Mouse (Mus musculus) lung, postnatal 10 days (tissue): ENCODE results near the gene Itgb5.
A peak's percentile ranks its signal among the peaks of the same experiment; 100 is the strongest.

Experiments
- DNase-seq: peaks from one replicate; pipeline ENCODE4 v3.0.0; 2021

Itgb5 gene

GRCm38 (mm10) chr16:33942341-33942740 is 112.9 kb downstream of the Itgb5 start:
- peak; percentile 84 for DNase-seq

DNA sequence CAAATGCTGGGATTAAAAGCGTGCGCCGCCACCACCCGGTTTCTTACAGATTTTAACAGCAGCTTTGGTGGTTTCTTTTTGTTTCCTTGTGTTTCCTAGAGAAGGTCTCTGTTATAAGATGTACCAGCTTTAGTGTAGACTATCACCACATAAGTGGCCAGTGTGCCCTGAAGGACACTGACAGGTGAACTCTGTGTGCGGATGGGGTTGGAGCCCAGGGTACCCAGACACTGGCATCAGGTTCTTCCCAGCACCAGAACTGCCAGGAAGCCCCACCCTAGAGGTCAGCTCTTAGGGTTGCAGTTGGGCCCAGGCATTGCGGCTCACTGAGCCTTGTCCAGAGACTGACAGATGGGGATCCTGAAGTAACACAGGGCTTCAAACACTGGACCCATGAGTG is 113.9 kb downstream of the Itgb5 start:
- no peak for DNase-seq

GRCm38 (mm10) chr16:33944126-33944525 is 114.7 kb downstream of the Itgb5 start:
- no peak for DNase-seq

DNA sequence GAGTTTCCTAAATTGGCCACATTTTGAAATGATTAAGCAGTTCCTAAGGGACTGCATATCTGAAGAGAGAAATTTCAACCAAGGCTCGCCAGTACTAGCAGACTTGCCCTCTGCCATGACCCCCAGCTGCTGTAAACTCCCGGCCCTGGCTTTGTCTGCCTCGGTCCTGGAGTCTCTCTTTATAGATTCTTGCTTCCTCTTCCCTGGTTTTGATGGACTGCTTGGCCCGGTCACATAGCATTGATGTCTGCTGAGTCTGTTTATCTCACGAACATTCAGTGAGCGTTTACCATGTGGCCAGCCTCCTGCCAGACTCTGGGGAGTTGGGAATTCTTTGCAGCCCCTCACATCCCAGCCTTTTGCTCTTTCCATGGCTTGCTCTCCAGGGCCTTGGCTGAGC is 115.3 kb downstream of the Itgb5 start:
- DNase-seq, result peak; percentile 60

GRCm38 (mm10) chr16:33946021-33946420 is 116.6 kb downstream of the Itgb5 start:
- no peak for DNase-seq

- DNase-seq, result no peak
Measured at GRCm38 (mm10) chr16:33947664-33948571, 118.5 kb downstream of the Itgb5 start.

- no peak for DNase-seq
Measured at GRCm38 (mm10) chr16:33950386-33950785, 120.9 kb downstream of the Itgb5 start.

- DNase-seq, result peak; percentile 91
Measured at GRCm38 (mm10) chr16:33950830-33951229, 121.4 kb downstream of the Itgb5 start.

- DNase-seq, result no peak
Measured at GRCm38 (mm10) chr16:33953008-33953407, 123.5 kb downstream of the Itgb5 start.

- no peak for DNase-seq
Measured at GRCm38 (mm10) chr16:33954793-33955192, 125.3 kb downstream of the Itgb5 start.

DNA sequence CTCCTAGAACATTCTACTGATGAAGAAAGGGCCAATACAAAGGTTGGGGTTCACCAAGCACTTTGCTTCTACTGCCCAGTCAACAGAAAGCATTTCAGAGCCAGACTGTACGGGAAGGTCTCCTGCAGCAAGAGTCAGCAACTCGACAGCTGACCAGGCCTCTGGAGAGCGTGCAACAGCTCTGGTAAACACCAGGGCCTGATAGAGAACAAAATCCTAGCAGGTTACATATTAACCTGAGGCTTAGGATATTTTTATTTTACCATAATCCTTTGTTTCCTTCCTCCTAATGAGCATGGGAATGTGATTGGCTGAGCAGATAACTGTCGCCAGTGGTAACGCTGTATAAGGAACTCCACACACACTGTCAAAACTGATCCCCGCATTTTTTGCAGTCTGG is 134.0 kb downstream of the Itgb5 start:
- no peak for DNase-seq

DNA sequence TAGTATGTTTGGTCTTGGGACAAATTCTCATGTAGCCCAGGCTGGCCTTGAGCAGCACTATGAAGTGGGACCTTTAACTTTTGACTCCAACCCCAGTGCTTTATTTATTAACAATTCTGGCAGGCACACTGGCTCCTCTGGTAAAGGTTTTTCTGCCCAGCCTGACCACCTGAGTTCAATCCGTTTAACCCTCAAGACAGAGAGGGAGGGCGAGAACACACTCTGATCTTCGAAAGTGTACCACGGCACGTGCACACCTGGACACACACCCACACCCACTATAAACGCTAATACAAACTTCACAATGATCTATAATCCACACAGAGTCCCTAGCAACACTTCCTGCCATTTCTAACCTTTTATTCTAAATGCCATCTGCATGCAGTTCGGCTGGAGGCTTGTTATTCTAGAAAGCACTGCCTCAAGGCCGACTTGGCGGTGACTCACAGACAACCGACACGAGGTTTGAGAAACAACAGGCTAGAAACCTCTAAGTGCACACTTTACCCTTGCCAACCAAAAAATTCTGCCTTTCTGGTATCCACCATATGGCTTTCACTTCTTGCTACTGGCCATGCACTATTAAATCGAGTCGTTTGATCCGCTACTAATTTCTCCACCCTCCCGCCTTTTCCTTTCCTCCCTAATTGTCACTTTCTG is 136.5 kb downstream of the Itgb5 start:
- DNase-seq, result no peak

DNA sequence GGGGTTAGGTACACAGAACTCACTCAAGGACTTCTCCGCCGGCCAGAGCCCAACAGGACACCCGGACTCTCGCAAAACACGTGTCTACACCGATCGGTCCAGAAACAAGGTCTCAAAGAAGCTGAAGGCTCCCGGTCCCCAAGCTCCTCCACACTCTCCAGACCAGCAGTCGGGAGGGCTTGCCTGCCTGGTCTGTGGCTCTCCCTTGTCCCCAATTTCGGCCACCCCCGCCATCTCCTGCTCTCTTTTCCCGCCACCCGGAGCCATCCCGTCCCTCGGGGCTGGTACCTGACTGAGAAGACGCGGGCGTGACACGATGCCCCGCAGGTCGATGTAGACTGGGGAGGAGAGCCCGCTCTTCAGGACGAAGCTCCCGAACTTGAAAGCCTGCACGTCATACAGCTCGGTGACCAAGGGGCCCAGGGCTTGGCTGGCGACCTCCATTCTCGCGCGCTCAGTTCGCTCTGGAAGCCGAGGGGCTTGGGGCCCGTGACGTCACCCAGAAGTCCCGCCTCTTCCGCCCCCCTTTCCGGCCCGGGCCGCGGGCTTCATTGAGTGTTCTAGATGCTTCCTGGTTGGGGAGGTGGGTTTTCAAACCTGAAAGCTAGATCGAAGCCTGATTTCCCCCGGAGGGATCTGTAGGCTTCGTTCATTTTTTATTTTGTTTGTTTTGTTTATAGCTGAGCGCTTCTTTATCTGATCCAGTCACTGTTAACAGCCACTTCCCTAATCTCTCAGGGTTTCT is 137.2 kb downstream of the Itgb5 start, which contains the start of gene Umps:
Gene Umps (minus strand): TSS at position 501 of the 745 bp plus-strand sequence.
- peak; percentile 89 for DNase-seq

DNA sequence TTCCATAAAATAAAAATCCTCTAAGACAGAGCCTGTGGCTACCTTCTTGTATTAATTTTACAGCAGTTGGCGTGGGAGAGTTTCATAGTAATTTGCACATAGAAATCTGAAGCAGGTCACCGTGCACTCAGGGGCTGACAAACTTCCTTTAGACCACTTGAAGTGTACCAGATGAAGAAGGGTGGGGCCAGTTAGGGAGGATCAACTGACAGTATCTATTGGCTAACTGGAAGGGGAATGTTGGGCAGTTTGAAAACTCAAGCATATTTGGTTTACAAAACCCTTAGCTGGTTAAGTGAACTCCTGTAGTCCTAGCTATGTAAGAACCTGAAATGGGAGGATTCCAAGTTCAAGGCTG is 137.8 kb downstream of the Itgb5 start:
- DNase-seq, result no peak

DNA sequence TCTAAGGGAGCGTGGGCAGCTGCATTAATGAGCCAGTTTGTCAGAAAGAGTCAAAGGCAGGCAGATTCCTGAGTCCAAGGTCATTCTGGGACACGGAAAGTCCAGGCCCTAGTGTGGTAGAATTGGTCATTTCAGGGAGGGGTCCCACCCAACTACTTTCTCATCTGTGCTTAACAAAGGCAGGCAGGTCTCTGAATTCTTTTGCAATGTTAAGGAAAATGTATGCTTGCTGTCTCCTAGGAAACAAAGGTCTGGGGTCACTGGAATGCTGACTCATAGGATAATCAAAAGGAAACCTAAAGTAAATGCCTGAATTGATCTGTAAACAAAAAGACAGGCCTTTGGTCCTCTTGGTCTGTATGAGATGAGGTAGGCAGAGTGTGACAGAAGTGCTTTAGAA is 150.4 kb downstream of the Itgb5 start:
- DNase-seq, result no peak

- no peak for DNase-seq
Measured at GRCm38 (mm10) chr16:33983712-33984111, 154.2 kb downstream of the Itgb5 start.

GRCm38 (mm10) chr16:33985372-33985771 is 155.9 kb downstream of the Itgb5 start:
- DNase-seq, result no peak

DNA sequence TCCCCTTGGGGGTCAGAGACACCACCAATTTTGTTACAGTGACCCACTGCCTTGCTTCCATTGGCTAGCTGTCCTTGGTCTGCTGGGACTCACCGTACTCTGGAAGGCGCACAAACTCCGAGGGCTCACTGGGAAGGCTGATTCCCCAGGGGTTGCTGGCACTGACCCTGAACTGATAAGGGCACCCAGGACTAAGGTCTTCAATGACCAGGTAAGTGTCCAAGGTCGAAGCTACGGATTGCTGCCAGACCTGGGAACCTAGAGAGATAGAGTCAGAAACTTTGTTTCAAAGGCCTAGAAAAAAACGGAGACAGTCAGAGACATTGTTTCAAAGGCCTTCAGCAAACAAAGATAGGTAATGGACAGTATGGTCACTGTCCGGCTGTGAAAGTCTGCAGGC is 157.5 kb downstream of the Itgb5 start:
- DNase-seq, result no peak

- DNase-seq, result peak; percentile 64
Measured at GRCm38 (mm10) chr16:33988358-33989012, 159.0 kb downstream of the Itgb5 start.

DNA sequence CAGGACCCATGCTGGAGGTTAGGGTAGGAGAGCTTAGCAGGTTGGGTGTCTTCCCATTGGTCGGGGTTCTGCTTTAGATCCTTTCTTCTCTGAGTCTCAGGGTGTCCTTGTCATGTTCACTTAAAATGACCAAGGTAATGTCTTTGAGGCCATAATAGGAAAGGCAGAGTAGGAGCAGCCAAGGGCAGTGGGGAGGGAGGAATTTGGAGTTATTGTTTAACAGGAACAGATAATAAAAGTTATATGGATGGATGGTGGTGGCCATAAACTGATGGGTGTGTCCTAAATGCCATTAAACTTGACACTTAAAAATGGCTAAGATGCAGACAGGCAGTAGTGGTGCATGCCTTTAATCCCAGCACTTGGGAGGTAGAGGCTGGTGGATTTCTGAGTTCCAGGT is 159.6 kb downstream of the Itgb5 start:
- no peak for DNase-seq

DNA sequence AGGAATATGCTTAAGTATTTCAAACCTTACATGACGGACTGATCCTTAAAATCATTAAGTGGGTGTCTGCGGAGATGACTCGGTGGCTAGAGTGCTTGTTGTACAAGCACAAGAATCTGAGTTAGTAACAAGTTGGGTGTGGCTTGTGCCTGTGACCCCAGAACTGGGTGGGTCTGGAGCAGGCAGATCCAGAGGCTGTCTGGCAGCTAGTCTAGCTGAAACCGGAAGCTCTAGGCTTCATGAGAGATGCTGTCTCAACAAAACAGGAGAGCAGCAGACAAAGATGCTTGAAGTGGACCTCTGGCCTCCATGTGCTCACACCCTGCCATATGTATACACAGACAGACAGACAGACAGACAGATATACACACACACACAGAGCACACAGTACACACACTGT is 161.2 kb downstream of the Itgb5 start:
- no peak for DNase-seq

DNA sequence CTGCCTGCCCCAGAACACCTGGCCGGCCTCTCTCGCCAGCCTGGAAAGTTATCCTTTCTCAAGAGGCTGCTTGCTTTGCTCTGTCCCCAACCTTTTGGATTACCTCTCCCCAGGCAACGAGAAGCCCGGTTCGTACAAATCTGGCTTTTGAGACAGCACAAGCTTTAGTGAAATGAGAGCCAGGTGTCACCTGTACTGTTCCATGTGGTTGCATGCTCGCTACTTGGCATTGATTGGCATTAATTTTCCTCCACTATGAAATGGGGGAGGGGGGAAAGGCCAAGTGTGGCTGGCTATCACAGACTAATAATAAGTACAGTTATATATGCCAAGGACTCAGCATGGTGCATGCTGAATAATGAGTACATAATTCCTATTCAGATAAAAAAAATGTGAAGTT is 164.9 kb downstream of the Itgb5 start:
- DNase-seq, result no peak

DNA sequence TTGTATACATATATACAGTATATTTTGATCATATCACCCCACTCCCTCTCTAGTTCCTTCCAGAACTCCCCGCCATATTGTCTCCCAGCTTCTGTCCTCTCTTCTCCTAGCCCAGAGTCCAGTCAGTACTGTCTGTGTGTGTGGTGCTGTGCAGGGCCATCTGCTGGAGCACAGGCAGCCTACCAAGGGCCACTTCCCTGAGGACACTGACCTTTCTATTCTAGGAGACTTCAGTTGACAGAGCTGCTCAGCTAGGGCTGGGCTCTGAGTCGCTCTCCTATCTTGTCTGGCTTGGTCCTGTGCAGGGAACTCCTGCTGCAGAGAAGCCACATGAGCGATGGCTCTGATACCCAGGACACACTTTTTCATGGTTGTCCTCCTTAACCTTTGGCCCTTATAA is 166.0 kb downstream of the Itgb5 start:
- no peak for DNase-seq
